In the genomic region with DNA sequence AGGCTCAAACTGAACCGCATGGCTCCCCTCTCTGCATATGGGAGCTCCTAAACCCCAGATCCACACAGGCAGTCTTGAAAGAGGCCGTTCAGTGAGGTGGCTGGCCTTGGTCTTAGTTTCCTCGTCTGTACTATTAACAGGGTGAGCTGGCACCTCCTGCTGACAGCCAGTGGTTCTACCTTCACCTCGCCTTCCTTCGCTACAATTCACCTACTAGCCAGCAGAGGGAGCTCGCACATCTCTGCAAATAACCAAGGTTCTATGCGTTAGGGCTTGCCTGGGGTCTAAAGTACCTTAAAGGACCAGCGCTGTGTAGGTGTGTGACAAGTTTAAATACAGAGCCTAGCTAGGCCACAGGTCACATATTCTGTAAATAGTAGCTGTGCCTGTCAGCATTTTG, we compare ENCODE assay signal across 9 mouse cellular contexts. TPM values are rescaled to one million over a fixed set of nuclear protein-coding genes. Genes with fewer than 3 reads are reported as not detected.
DNase-seq lines count a peak whose midpoint lies in the region; ATAC-seq and TF ChIP-seq lines count a peak whose summit lies in the region.
"Had no signal": no experiment of that assay in that cellular context is flagged by ENCODE, and none has a peak within 500 bp of the region (broad histone marks: within the 10 kb centered on the region; RNA-seq: fewer than 3 reads in every experiment).

No protein-coding gene starts in this region.

- peaks cover 7% of the 10 kb centered on the region for H3K9me3 ChIP-seq in E14TG2a.4 (ENCODE audit: low read length)
- H3K9me3 ChIP-seq in forebrain, embryonic 12.5 days, result no peaks in the 10 kb centered on the region
- no peaks in the 10 kb centered on the region for H3K9me3 ChIP-seq in liver, embryonic 15.5 days (replicated peaks)
- H3K9me3 ChIP-seq in neural tube, embryonic 13.5 days, result no peaks in the 10 kb centered on the region
- H3K9me3 ChIP-seq: heart, embryonic 13.5 days had no signal

- peak; percentile 87 for DNase-seq in c-Kit-positive CD71-positive TER-119-negative erythroid progenitor cells, embryonic 14.5 days (ENCODE audit: low read depth)
- DNase-seq in heart, postnatal 14 days, result peak; percentile 85 to 88
- DNase-seq in kidney, postnatal 4 days, result peak; percentile 89 to 92
- DNase-seq in telencephalon, adult 2 months (ENCODE audit: low read depth, low spot score), result peak; percentile 70

- no peaks in the 10 kb centered on the region for H3K36me3 ChIP-seq in E14TG2a.4 (ENCODE audit: insufficient read depth, low read length)
- H3K36me3 ChIP-seq in forebrain, embryonic 12.5 days (replicated peaks), result no peaks in the 10 kb centered on the region
- no peaks in the 10 kb centered on the region for H3K36me3 ChIP-seq in liver, embryonic 15.5 days (replicated peaks)
- H3K36me3 ChIP-seq in neural tube, embryonic 13.5 days, result no peaks in the 10 kb centered on the region
- H3K36me3 ChIP-seq: heart, embryonic 13.5 days had no signal

- peaks cover 20% of the 10 kb centered on the region for H3K27me3 ChIP-seq in E14TG2a.4 (ENCODE audit: insufficient read depth, low read length)
- 0 out of 2 replicates have a peak, but pooled peaks cover 3% of the 10 kb centered on the region for H3K27me3 ChIP-seq in forebrain, embryonic 12.5 days
- no peaks in the 10 kb centered on the region for H3K27me3 ChIP-seq in liver, embryonic 15.5 days
- H3K27me3 ChIP-seq in neural tube, embryonic 13.5 days, result peaks cover 4% of the 10 kb centered on the region; the same call in 1 of the 2 replicates

- ATAC-seq in forebrain, embryonic 12.5 days (ENCODE audit: low FRiP score), result peak; percentile 49
- peak; percentile 75 for ATAC-seq in liver, embryonic 15.5 days (ENCODE audit: insufficient read depth)
- ATAC-seq in neural tube, embryonic 13.5 days (ENCODE audit: low read depth), result peak; percentile 34

- H3K4me2 ChIP-seq in forebrain, embryonic 12.5 days, result no peak overlapping the region
- no peak overlapping the region for H3K4me2 ChIP-seq in liver, embryonic 15.5 days
- no peak overlapping the region for H3K4me2 ChIP-seq in neural tube, embryonic 13.5 days
- H3K4me2 ChIP-seq: heart, embryonic 13.5 days had no signal

- H3K9ac ChIP-seq in forebrain, embryonic 12.5 days, result no peak overlapping the region
- no peak overlapping the region for H3K9ac ChIP-seq in liver, embryonic 15.5 days
- H3K9ac ChIP-seq in neural tube, embryonic 13.5 days, result no peak overlapping the region
- H3K9ac ChIP-seq: heart, embryonic 13.5 days had no signal

- H3K4me3 ChIP-seq in E14TG2a.4 (replicated peaks; ENCODE audit: low read length), result no peak overlapping the region
- no peak overlapping the region for H3K4me3 ChIP-seq in forebrain, embryonic 12.5 days (replicated peaks)
- no peak overlapping the region for H3K4me3 ChIP-seq in liver, embryonic 15.5 days (replicated peaks)
- H3K4me3 ChIP-seq in neural tube, embryonic 13.5 days, result no peak overlapping the region
- H3K4me3 ChIP-seq: heart, embryonic 13.5 days had no signal

- no peak overlapping the region for H3K27ac ChIP-seq in forebrain, embryonic 12.5 days
- peak overlapping the region; percentile 38; the same call in 1 of the 2 replicates for H3K27ac ChIP-seq in liver, embryonic 15.5 days (replicated peaks)
- no peak overlapping the region for H3K27ac ChIP-seq in neural tube, embryonic 13.5 days (replicated peaks)
- H3K27ac ChIP-seq: heart, embryonic 13.5 days had no signal

- intact Hi-C loops in heart, postnatal 14 days (cut with DNase I), result loop anchor here (1.0 to 10.0 kb wide), 5 partner anchors 51 to 280 kb away; a partner anchor contains a TSS

- WGBS in forebrain, embryonic 12.5 days, result 5% methylated on average over 8 of the region's 8 CpGs
- 5% methylated on average over 8 of the region's 8 CpGs for WGBS in liver, embryonic 15.5 days (ENCODE audit: insufficient replicate concordance)
- 7% methylated on average over 8 of the region's 8 CpGs for WGBS in neural tube, embryonic 13.5 days

- peaks cover 15% of the 10 kb centered on the region; the same call in 1 of the 2 replicates for H3K4me1 ChIP-seq in E14TG2a.4 (replicated peaks; ENCODE audit: low read depth, low read length)
- H3K4me1 ChIP-seq in forebrain, embryonic 12.5 days, result peaks cover 13% of the 10 kb centered on the region
- peaks cover 14% of the 10 kb centered on the region for H3K4me1 ChIP-seq in liver, embryonic 15.5 days (replicated peaks)
- H3K4me1 ChIP-seq in neural tube, embryonic 13.5 days (replicated peaks), result peaks cover 20% of the 10 kb centered on the region

- TF ChIP-seq CTCF in E14TG2a.4 (conservative IDR thresholded peaks at IDR 0.05; ENCODE audit: low read length), result peak; percentile 90

RNA-seq across cellular contexts. Expression of a gene that starts 9.9 kb away (rescaled TPM):
- not detected in 2 replicates for polyA plus RNA-seq in forebrain, embryonic 12.5 days (2016; fragmentation: Nextera tagmentation; extraction: Ambion mirVana)
- not detected for total RNA-seq in heart, postnatal 14 days (2021)
- polyA plus RNA-seq in liver, embryonic 15.5 days (2015; fragmentation: Nextera tagmentation; extraction: Ambion mirVana), result 0.20 TPM in 1 of 2 replicates, not detected in the other
- polyA plus RNA-seq in neural tube, embryonic 13.5 days (2015; fragmentation: Nextera tagmentation; extraction: Ambion mirVana), result not detected in 2 replicates
- polyA plus RNA-seq: heart, embryonic 13.5 days had no signal

RNA-seq across cellular contexts. Expression of a gene that starts 28.5 kb away (rescaled TPM):
- polyA plus RNA-seq in forebrain, embryonic 12.5 days (2016; fragmentation: Nextera tagmentation; extraction: Ambion mirVana), result 225 and 230 TPM in 2 replicates
- 10 to 100 TPM; 44.6 to 47.6 TPM for total RNA-seq in heart, postnatal 14 days (2021)
- 158 and 174 TPM in 2 replicates for polyA plus RNA-seq in liver, embryonic 15.5 days (2015; fragmentation: Nextera tagmentation; extraction: Ambion mirVana)
- polyA plus RNA-seq in neural tube, embryonic 13.5 days (2015; fragmentation: Nextera tagmentation; extraction: Ambion mirVana), result 254 and 286 TPM in 2 replicates
